Mouse (Mus musculus) midbrain, embryonic 11.5 days (tissue): Measurements from ENCODE around the gene Zkscan14. TPM values are rescaled to one million over a fixed set of nuclear protein-coding genes. Genes with fewer than 3 reads are reported as not detected.

ENCODE experiments used
- ATAC-seq: fragments of 200-750 bp; cut with Nextera tagmentation; 2 replicates; pipeline ENCODE4 v1.8.0; 2017; ENCODE audit warnings: moderate TSS enrichment, moderate library complexity; ENCODE audit not compliant: low FRiP score
- DNase-seq: peaks from one replicate; pipeline ENCODE4 v3.0.0; 2015; ENCODE audit warnings: low spot score; ENCODE audit errors: missing footprints
- H3K27ac ChIP-seq: fragments of 300-500 bp; sonication (generic); 2 replicates; pipeline ENCODE4 v1.5.1; 2014; ENCODE audit warnings: low read depth, low read length
- H3K27me3 ChIP-seq: fragments of 300-500 bp; sonication (generic); 2 replicates; pipeline ENCODE4 v1.6.1; 2014; ENCODE audit warnings: mild to moderate bottlenecking, low read length, moderate library complexity, mixed read lengths; ENCODE audit not compliant: control insufficient read depth, insufficient read depth
- H3K36me3 ChIP-seq: fragments of 300-500 bp; sonication (generic); 2 replicates; pipeline ENCODE4 v1.6.1; 2014; ENCODE audit warnings: mild to moderate bottlenecking, low read length, moderate library complexity, mixed read lengths; ENCODE audit not compliant: control insufficient read depth, insufficient read depth
- H3K4me1 ChIP-seq: fragments of 300-500 bp; sonication (generic); 2 replicates; pipeline ENCODE4 v1.6.1; 2014; ENCODE audit warnings: low read length; ENCODE audit not compliant: control insufficient read depth, insufficient read depth
- H3K4me2 ChIP-seq: fragments of 300-500 bp; sonication (generic); 2 replicates; pipeline ENCODE4 v1.6.1; 2014; ENCODE audit warnings: mild to moderate bottlenecking, moderate library complexity
- H3K4me3 ChIP-seq: fragments of 300-500 bp; sonication (generic); 2 replicates; pipeline ENCODE4 v1.5.1; 2014; ENCODE audit warnings: low read depth, low read length
- H3K9ac ChIP-seq: fragments of 300-500 bp; sonication (generic); 2 replicates; pipeline ENCODE4 v1.6.1; 2014; ENCODE audit warnings: low read length
- H3K9me3 ChIP-seq: fragments of 300-500 bp; sonication (generic); 2 replicates; pipeline ENCODE4 v1.6.1; 2016; ENCODE audit warnings: low read length; ENCODE audit not compliant: control insufficient read depth
- WGBS: fragments of 180-500 bp; shearing (Covaris S2); extraction: QIAGEN DNeasy Blood & Tissue Kit; methylation state at CpG from one replicate; pipeline ENCODE4 v1.1.7; 2014; 5-methylcytosine and 5-hydroxymethylcytosine counted together
- polyA plus RNA-seq: library from polyadenylated mRNA; unstranded; fragments of >200 nt; fragmentation: Nextera tagmentation; extraction: Ambion mirVana; gene quantifications from 2 replicates; pipeline ENCODE4 v1.2.1, GENCODE M21; 2014

Gene Zkscan14
- polyA plus RNA-seq, 1 experiment from 2014 or later, result 9.6 TPM

- 60% methylated on average over 5 of the region's 5 CpGs for WGBS
- Histone ChIP-seq H3K4me3 (peak overlapping the region; percentile 89), H3K4me1 (peaks cover 7% of the 10 kb centered on the region), H3K36me3 (peaks cover 12% of the 10 kb centered on the region), H3K9ac (peak overlapping the region; percentile 95), H3K9me3 (no peaks in the 10 kb centered on the region), H3K27ac (no peak overlapping the region), H3K4me2 (peak overlapping the region; percentile 84), H3K27me3 (no peaks in the 10 kb centered on the region)
- ATAC-seq, result no peak
- no peak for DNase-seq
Measured at GRCm38 (mm10) chr5:145190373-145190772, 11.3 kb downstream of the Zkscan14 start.

- H3K4me3 ChIP-seq, result no peak overlapping the region
Measured at GRCm38 (mm10) chr5:145189416-145189815, 12.3 kb downstream of the Zkscan14 start.

DNA sequence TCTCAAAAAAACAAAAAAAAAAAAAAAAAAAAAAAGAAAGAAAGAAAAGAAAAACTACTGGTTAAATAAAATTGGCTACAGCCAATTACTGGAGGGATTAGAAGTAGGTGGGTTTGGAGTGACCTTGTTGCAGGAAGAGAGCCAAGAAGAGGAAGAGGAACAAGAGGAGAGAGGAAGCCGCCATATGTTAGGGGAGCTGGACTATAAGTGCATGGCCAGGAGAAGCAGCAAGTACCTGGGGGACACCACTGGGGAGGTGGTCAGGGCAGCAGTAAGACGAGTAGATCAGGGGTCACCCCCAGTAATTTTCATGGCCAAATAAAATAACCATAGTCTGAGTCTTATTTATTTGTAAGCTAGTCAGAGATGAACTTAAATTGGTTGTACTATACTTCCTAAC, 16.4 kb downstream of the Zkscan14 start:
- Histone ChIP-seq H3K4me3 (no peak overlapping the region), H3K36me3 (peaks cover 37% of the 10 kb centered on the region), H3K4me1 (peaks cover 2% of the 10 kb centered on the region), H3K9me3 (no peaks in the 10 kb centered on the region), H3K9ac (no peak overlapping the region), H3K27me3 (no peaks in the 10 kb centered on the region), H3K4me2 (no peak overlapping the region), H3K27ac (no peak overlapping the region)
- WGBS, result 92% methylated on average over 2 of the region's 2 CpGs
- ATAC-seq (no peak), DNase-seq (no peak)

More at GRCm38 (mm10) chr5:145189416-145189815, 12.3 kb downstream of the Zkscan14 start:
- no peaks in the 10 kb centered on the region for H3K27me3 ChIP-seq
- ATAC-seq, result no peak
- H3K4me2 ChIP-seq, result no peak overlapping the region
- WGBS, result 95% methylated on average over 6 of the region's 6 CpGs
- no peak overlapping the region for H3K9ac ChIP-seq
- H3K36me3 ChIP-seq, result peaks cover 12% of the 10 kb centered on the region; the same call in 1 of the 2 replicates
- H3K27ac ChIP-seq, result no peak overlapping the region
- no peaks in the 10 kb centered on the region for H3K9me3 ChIP-seq
- peaks cover 7% of the 10 kb centered on the region for H3K4me1 ChIP-seq
- no peak for DNase-seq

GRCm38 (mm10) chr5:145178461-145178980, 23.1 kb downstream of the Zkscan14 start:
- Histone ChIP-seq H3K9ac (no peak overlapping the region), H3K9me3 (no peaks in the 10 kb centered on the region), H3K4me1 (no peaks in the 10 kb centered on the region), H3K27me3 (no peaks in the 10 kb centered on the region), H3K27ac (no peak overlapping the region), H3K4me2 (no peak overlapping the region), H3K4me3 (no peak overlapping the region), H3K36me3 (peaks cover 56% of the 10 kb centered on the region)
- 89% methylated on average over 18 of the region's 18 CpGs for WGBS
- ATAC-seq (no peak), DNase-seq (no peak)

GRCm38 (mm10) chr5:145167306-145167661, 34.4 kb downstream of the Zkscan14 start:
- peak overlapping the region; percentile 89 for H3K4me3 ChIP-seq
- ATAC-seq, result peak; percentile 80
- no peak overlapping the region for H3K27ac ChIP-seq
- H3K36me3 ChIP-seq, result peaks cover 15% of the 10 kb centered on the region; the same call in 1 of the 2 replicates
- H3K9ac ChIP-seq, result peak overlapping the region; percentile 90
- peak overlapping the region; percentile 88 for H3K4me2 ChIP-seq
- H3K4me1 ChIP-seq, result peaks cover 14% of the 10 kb centered on the region
- no peaks in the 10 kb centered on the region for H3K27me3 ChIP-seq
- no peaks in the 10 kb centered on the region for H3K9me3 ChIP-seq
- WGBS, result under 1% methylated on average over 28 of the region's 28 CpGs
- DNase-seq, result no peak

GRCm38 (mm10) chr5:145166536-145167305, 34.9 kb downstream of the Zkscan14 start, which contains the start of the genes Ptcd1 and Cpsf4:
Gene Ptcd1 (minus strand): TSS chr5:145167108.
Gene Cpsf4 (plus strand): TSS chr5:145167213.
- DNase-seq, result peak; percentile 100
- Histone ChIP-seq H3K4me2 (peak within 1 kb of the TSS; percentile 88), H3K36me3 (peaks cover 12% of the 10 kb centered on the region; the same call in 1 of the 2 replicates), H3K27me3 (no peaks in the 10 kb centered on the region), H3K9ac (peak within 1 kb of the TSS; percentile 90), H3K4me1 (peaks cover 14% of the 10 kb centered on the region), H3K9me3 (no peaks in the 10 kb centered on the region), H3K27ac (peak within 1 kb of the TSS; percentile 70), H3K4me3 (peak within 1 kb of the TSS; percentile 89)
- peak; percentile 94 for ATAC-seq
- WGBS, result under 1% methylated on average over 51 of the region's 51 CpGs

DNA sequence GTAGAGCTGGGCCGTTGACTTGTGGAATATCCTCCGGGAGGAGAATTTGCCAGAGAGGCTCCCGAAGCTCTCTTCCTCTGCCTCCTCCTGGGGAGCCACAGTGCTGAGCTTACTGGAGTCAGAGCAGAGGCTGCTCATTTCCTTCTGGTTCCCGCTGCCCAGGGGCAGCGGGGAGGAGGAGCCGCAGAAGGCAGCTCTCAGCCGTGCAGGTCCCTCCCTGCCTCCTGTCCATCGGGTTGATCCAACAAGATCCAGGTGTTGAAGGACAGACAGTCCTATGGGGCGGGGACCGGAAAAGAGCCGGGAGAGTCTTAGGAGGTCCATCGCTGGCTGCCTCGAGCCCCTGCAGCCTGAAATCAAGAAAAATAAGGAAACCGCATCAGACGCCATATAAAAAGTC, 36.5 kb downstream of the Zkscan14 start:
- WGBS, result 86% methylated on average over 15 of the region's 15 CpGs
- Histone ChIP-seq H3K27ac (no peak overlapping the region), H3K4me3 (no peak overlapping the region), H3K4me2 (no peak overlapping the region), H3K9ac (no peak overlapping the region), H3K9me3 (no peaks in the 10 kb centered on the region), H3K4me1 (peaks cover 14% of the 10 kb centered on the region), H3K27me3 (no peaks in the 10 kb centered on the region), H3K36me3 (peaks cover 13% of the 10 kb centered on the region; the same call in 1 of the 2 replicates)
- no peak for ATAC-seq
- no peak for DNase-seq

GRCm38 (mm10) chr5:145164710-145165109, 37.0 kb downstream of the Zkscan14 start:
- Histone ChIP-seq H3K9me3 (no peaks in the 10 kb centered on the region), H3K4me1 (peaks cover 14% of the 10 kb centered on the region), H3K27me3 (no peaks in the 10 kb centered on the region), H3K4me3 (no peak overlapping the region), H3K36me3 (peaks cover 13% of the 10 kb centered on the region; the same call in 1 of the 2 replicates), H3K4me2 (no peak overlapping the region), H3K9ac (no peak overlapping the region), H3K27ac (no peak overlapping the region)
- DNase-seq, result no peak
- WGBS, result 73% methylated on average over 3 of the region's 3 CpGs
- no peak for ATAC-seq

- 95% methylated on average over 14 of the region's 14 CpGs for WGBS
Measured at GRCm38 (mm10) chr5:145161361-145161760, 40.3 kb downstream of the Zkscan14 start.

More at GRCm38 (mm10) chr5:145161361-145161760, 40.3 kb downstream of the Zkscan14 start:
- H3K9me3 ChIP-seq, result no peaks in the 10 kb centered on the region
- DNase-seq (no peak), ATAC-seq (no peak)
- H3K4me1 ChIP-seq, result peaks cover 7% of the 10 kb centered on the region
- no peak overlapping the region for H3K27ac ChIP-seq
- H3K36me3 ChIP-seq, result peaks cover 19% of the 10 kb centered on the region
- H3K9ac ChIP-seq, result no peak overlapping the region
- H3K27me3 ChIP-seq, result no peaks in the 10 kb centered on the region
- no peak overlapping the region for H3K4me3 ChIP-seq
- H3K4me2 ChIP-seq, result no peak overlapping the region
